Mouse (Mus musculus) frontal cortex, adult (tissue): ENCODE results near the gene Samd8.

Source experiments
- ATAC-seq: cut with Nextera tagmentation; 2 replicates; pipeline ENCODE4 v1.9.2; 2017; ENCODE audit warnings: mild to moderate bottlenecking, moderate library complexity, mixed read lengths; ENCODE audit not compliant: low TSS enrichment

Gene Samd8

GRCm38 (mm10) chr14:21792250-21792649 lies 41.9 kb downstream of the Samd8 start:
- ATAC-seq = peak; percentile 81

GRCm38 (mm10) chr14:21800641-21801040 lies 50.3 kb downstream of the Samd8 start:
- no peak for ATAC-seq

GRCm38 (mm10) chr14:21801624-21802023 lies 51.3 kb downstream of the Samd8 start:
- ATAC-seq = no peak

- no peak for ATAC-seq
Measured at GRCm38 (mm10) chr14:21802543-21803206, 52.3 kb downstream of the Samd8 start.

- no peak for ATAC-seq
Measured at GRCm38 (mm10) chr14:21806203-21806602, 55.9 kb downstream of the Samd8 start.

GRCm38 (mm10) chr14:21806631-21807160 lies 56.4 kb downstream of the Samd8 start:
- ATAC-seq = no peak

GRCm38 (mm10) chr14:21808208-21808922 lies 58.0 kb downstream of the Samd8 start:
- ATAC-seq = no peak

GRCm38 (mm10) chr14:21809418-21809817 lies 59.1 kb downstream of the Samd8 start:
- ATAC-seq = no peak

GRCm38 (mm10) chr14:21811301-21811700 lies 61.0 kb downstream of the Samd8 start:
- no peak for ATAC-seq

- no peak for ATAC-seq
Measured at GRCm38 (mm10) chr14:21811744-21812393, 61.5 kb downstream of the Samd8 start.

GRCm38 (mm10) chr14:21812590-21813162 lies 62.3 kb downstream of the Samd8 start:
- peak; percentile 65; the same call in 1 of the 2 replicates for ATAC-seq

GRCm38 (mm10) chr14:21813216-21813615 lies 62.9 kb downstream of the Samd8 start:
- no peak for ATAC-seq

- ATAC-seq = no peak
Measured at GRCm38 (mm10) chr14:21813847-21814246, 63.5 kb downstream of the Samd8 start.

- no peak for ATAC-seq
Measured at GRCm38 (mm10) chr14:21814606-21815005, 64.3 kb downstream of the Samd8 start.

GRCm38 (mm10) chr14:21816255-21816654 lies 65.9 kb downstream of the Samd8 start:
- no peak for ATAC-seq

- no peak for ATAC-seq
Measured at GRCm38 (mm10) chr14:21817453-21817852, 67.1 kb downstream of the Samd8 start.

GRCm38 (mm10) chr14:21820880-21821505 lies 70.7 kb downstream of the Samd8 start:
- ATAC-seq = no peak

- no peak for ATAC-seq
Measured at GRCm38 (mm10) chr14:21822307-21822706, 72.0 kb downstream of the Samd8 start.

- ATAC-seq = peak; percentile 68
Measured at GRCm38 (mm10) chr14:21822795-21823374, 72.6 kb downstream of the Samd8 start.

- no peak for ATAC-seq
Measured at GRCm38 (mm10) chr14:21823897-21824296, 73.6 kb downstream of the Samd8 start.

GRCm38 (mm10) chr14:21824938-21825337 lies 74.6 kb downstream of the Samd8 start, which contains the start of gene Vdac2:
Vdac2 (plus strand) TSS chr14:21825238.
- ATAC-seq = no peak
